Mouse (Mus musculus): ENCODE results near the gene Ncf2. TPM values are rescaled to one million over a fixed set of nuclear protein-coding genes. Genes with fewer than 3 reads are reported as not detected.

Ncf2 gene
- polyA plus RNA-seq, 1 experiment from 2014 or later: 3.4 TPM

GRCm38 (mm10) chr1:152826446-152826845, 26.5 kb downstream of the Ncf2 start:
- H3K4me3 ChIP-seq: no peak overlapping the region
- peaks cover 6% of the 10 kb centered on the region; the same call in 1 of the 2 replicates for H3K36me3 ChIP-seq
- no peak overlapping the region for H3K9ac ChIP-seq
- ATAC-seq (ENCODE audit: low FRiP score): no peak
- H3K27ac ChIP-seq: no peak overlapping the region
- 91% methylated on average over 5 of the region's 5 CpGs for WGBS
- no peaks in the 10 kb centered on the region for H3K27me3 ChIP-seq
- H3K4me2 ChIP-seq: no peak overlapping the region
- no peaks in the 10 kb centered on the region for H3K9me3 ChIP-seq
- H3K4me1 ChIP-seq (replicated peaks): peaks cover 5% of the 10 kb centered on the region; the same call in 1 of the 2 replicates

- Histone ChIP-seq H3K4me1 (replicated peaks) (peaks cover 5% of the 10 kb centered on the region; the same call in 1 of the 2 replicates), H3K36me3 (no peaks in the 10 kb centered on the region), H3K4me2 (no peak overlapping the region), H3K9me3 (no peaks in the 10 kb centered on the region), H3K9ac (no peak overlapping the region), H3K4me3 (no peak overlapping the region), H3K27me3 (no peaks in the 10 kb centered on the region), H3K27ac (no peak overlapping the region)
- no peak for ATAC-seq (ENCODE audit: low FRiP score)
- 81% methylated on average over 5 of the region's 5 CpGs for WGBS
Measured at GRCm38 (mm10) chr1:152828168-152828567, 28.2 kb downstream of the Ncf2 start.

GRCm38 (mm10) chr1:152828637-152829355, 28.8 kb downstream of the Ncf2 start:
- Histone ChIP-seq H3K27ac (no peak overlapping the region), H3K4me3 (no peak overlapping the region), H3K36me3 (peaks cover under 1% of the 10 kb centered on the region; the same call in 1 of the 2 replicates), H3K4me1 (replicated peaks) (peaks cover 5% of the 10 kb centered on the region; the same call in 1 of the 2 replicates), H3K9me3 (no peaks in the 10 kb centered on the region), H3K9ac (no peak overlapping the region), H3K4me2 (no peak overlapping the region), H3K27me3 (no peaks in the 10 kb centered on the region)
- ATAC-seq (ENCODE audit: low FRiP score): no peak
- WGBS: 79% methylated on average over 10 of the region's 10 CpGs

- H3K9ac ChIP-seq: no peak overlapping the region
- no peak overlapping the region for H3K4me2 ChIP-seq
- peaks cover 5% of the 10 kb centered on the region; the same call in 1 of the 2 replicates for H3K36me3 ChIP-seq
- no peak overlapping the region for H3K4me3 ChIP-seq
- no peak overlapping the region for H3K27ac ChIP-seq
- WGBS: 97% methylated on average over 9 of the region's 9 CpGs
- no peaks in the 10 kb centered on the region for H3K9me3 ChIP-seq
- ATAC-seq (ENCODE audit: low FRiP score): no peak
- H3K27me3 ChIP-seq: no peaks in the 10 kb centered on the region
- peaks cover 5% of the 10 kb centered on the region; the same call in 1 of the 2 replicates for H3K4me1 ChIP-seq (replicated peaks)
Measured at GRCm38 (mm10) chr1:152830054-152830453, 30.1 kb downstream of the Ncf2 start.

GRCm38 (mm10) chr1:152831003-152831402, 31.0 kb downstream of the Ncf2 start:
- H3K36me3 ChIP-seq: peaks cover 6% of the 10 kb centered on the region; the same call in 1 of the 2 replicates

GRCm38 (mm10) chr1:152831619-152832018, 31.6 kb downstream of the Ncf2 start:
- Histone ChIP-seq H3K4me3 (no peak overlapping the region), H3K9ac (no peak overlapping the region), H3K9me3 (no peaks in the 10 kb centered on the region), H3K36me3 (peaks cover 12% of the 10 kb centered on the region; the same call in 1 of the 2 replicates), H3K4me1 (replicated peaks) (0 out of 2 replicates have a peak, but pooled peaks cover 5% of the 10 kb centered on the region), H3K27me3 (no peaks in the 10 kb centered on the region), H3K27ac (no peak overlapping the region), H3K4me2 (no peak overlapping the region)
- no peak for ATAC-seq (ENCODE audit: low FRiP score)
- WGBS: 83% methylated on average over 5 of the region's 5 CpGs

More at GRCm38 (mm10) chr1:152831003-152831402, 31.0 kb downstream of the Ncf2 start:
- no peak for ATAC-seq (ENCODE audit: low FRiP score)
- Histone ChIP-seq H3K27ac (no peak overlapping the region), H3K9ac (no peak overlapping the region), H3K4me1 (replicated peaks) (peaks cover 5% of the 10 kb centered on the region; the same call in 1 of the 2 replicates), H3K9me3 (no peaks in the 10 kb centered on the region), H3K4me2 (no peak overlapping the region), H3K27me3 (no peaks in the 10 kb centered on the region), H3K4me3 (no peak overlapping the region)
- whole genome bisulfite sequencing: 82% methylated on average over 8 of the region's 8 CpGs

GRCm38 (mm10) chr1:152832316-152832715, 32.3 kb downstream of the Ncf2 start:
- Histone ChIP-seq H3K4me1 (replicated peaks) (0 out of 2 replicates have a peak, but pooled peaks cover 5% of the 10 kb centered on the region), H3K4me3 (no peak overlapping the region), H3K4me2 (no peak overlapping the region), H3K27ac (no peak overlapping the region), H3K9me3 (no peaks in the 10 kb centered on the region), H3K9ac (no peak overlapping the region), H3K27me3 (no peaks in the 10 kb centered on the region), H3K36me3 (peaks cover 17% of the 10 kb centered on the region; the same call in 1 of the 2 replicates)
- WGBS: 84% methylated on average over 6 of the region's 6 CpGs
- ATAC-seq (ENCODE audit: low FRiP score): no peak

GRCm38 (mm10) chr1:152835061-152835460, 35.1 kb downstream of the Ncf2 start:
- no peak overlapping the region for H3K9ac ChIP-seq
- no peaks in the 10 kb centered on the region for H3K9me3 ChIP-seq
- ATAC-seq (ENCODE audit: low FRiP score): no peak
- no peak overlapping the region for H3K4me3 ChIP-seq
- no peak overlapping the region for H3K4me2 ChIP-seq
- H3K36me3 ChIP-seq: peaks cover 41% of the 10 kb centered on the region
- H3K4me1 ChIP-seq (replicated peaks): 0 out of 2 replicates have a peak, but pooled peaks cover 3% of the 10 kb centered on the region
- no peaks in the 10 kb centered on the region for H3K27me3 ChIP-seq
- WGBS: 90% methylated on average over 3 of the region's 3 CpGs
- H3K27ac ChIP-seq: no peak overlapping the region

GRCm38 (mm10) chr1:152838026-152838702, 38.2 kb downstream of the Ncf2 start:
- H3K4me2 ChIP-seq: no peak overlapping the region
- no peak overlapping the region for H3K9ac ChIP-seq
- H3K9me3 ChIP-seq: no peaks in the 10 kb centered on the region
- peaks cover 63% of the 10 kb centered on the region for H3K36me3 ChIP-seq
- 82% methylated on average over 11 of the region's 11 CpGs for WGBS
- H3K4me1 ChIP-seq (replicated peaks): no peaks in the 10 kb centered on the region
- no peak overlapping the region for H3K4me3 ChIP-seq
- no peak for ATAC-seq (ENCODE audit: low FRiP score)
- no peaks in the 10 kb centered on the region for H3K27me3 ChIP-seq
- H3K27ac ChIP-seq: no peak overlapping the region

GRCm38 (mm10) chr1:152838841-152839240, 38.8 kb downstream of the Ncf2 start:
- H3K4me1 ChIP-seq (replicated peaks): no peaks in the 10 kb centered on the region
- 89% methylated on average over 12 of the region's 12 CpGs for WGBS
- no peaks in the 10 kb centered on the region for H3K9me3 ChIP-seq
- H3K4me3 ChIP-seq: no peak overlapping the region
- no peak overlapping the region for H3K4me2 ChIP-seq
- no peak overlapping the region for H3K9ac ChIP-seq
- peaks cover 69% of the 10 kb centered on the region for H3K36me3 ChIP-seq
- no peak overlapping the region for H3K27ac ChIP-seq
- no peaks in the 10 kb centered on the region for H3K27me3 ChIP-seq
- ATAC-seq (ENCODE audit: low FRiP score): no peak

- no peak for ATAC-seq (ENCODE audit: low FRiP score)
- Histone ChIP-seq H3K27me3 (no peaks in the 10 kb centered on the region), H3K36me3 (peaks cover 77% of the 10 kb centered on the region), H3K4me1 (replicated peaks) (no peaks in the 10 kb centered on the region), H3K4me3 (no peak overlapping the region), H3K27ac (no peak overlapping the region), H3K9me3 (no peaks in the 10 kb centered on the region), H3K9ac (no peak overlapping the region), H3K4me2 (no peak overlapping the region)
- 92% methylated on average over 3 of the region's 3 CpGs for WGBS
Measured at GRCm38 (mm10) chr1:152840343-152840742, 40.3 kb downstream of the Ncf2 start.

- H3K9ac ChIP-seq: no peak overlapping the region
- ATAC-seq (ENCODE audit: low FRiP score): no peak
- no peak overlapping the region for H3K27ac ChIP-seq
- WGBS: over 99% methylated on average over 2 of the region's 2 CpGs
- no peaks in the 10 kb centered on the region for H3K4me1 ChIP-seq (replicated peaks)
- peaks cover 83% of the 10 kb centered on the region for H3K36me3 ChIP-seq
- no peaks in the 10 kb centered on the region for H3K9me3 ChIP-seq
- H3K4me2 ChIP-seq: no peak overlapping the region
- H3K27me3 ChIP-seq: no peaks in the 10 kb centered on the region
- no peak overlapping the region for H3K4me3 ChIP-seq
Measured at GRCm38 (mm10) chr1:152841057-152841456, 41.1 kb downstream of the Ncf2 start.

Data from hindbrain, embryonic 13.5 days (tissue).